Mouse (Mus musculus) midbrain, embryonic 15.5 days (tissue): ENCODE measurements around the gene Senp2. TPM values are rescaled to one million over a fixed set of nuclear protein-coding genes. Genes with fewer than 3 reads are reported as not detected.

Experiments used
- ATAC-seq: fragments of 200-750 bp; cut with Nextera tagmentation; replicated peaks from 2 replicates; pipeline ENCODE4 v1.8.0; 2017; ENCODE audit warnings: moderate TSS enrichment
- H3K27ac ChIP-seq: fragments of 300-500 bp; sonication (generic); 2 replicates; pipeline ENCODE4 v1.5.1; 2015; ENCODE audit warnings: mild to moderate bottlenecking, inconsistent platforms
- H3K27me3 ChIP-seq: fragments of 300-500 bp; sonication (generic); replicated peaks from 2 replicates; pipeline ENCODE4 v1.6.1; 2015; ENCODE audit warnings: inconsistent platforms
- H3K36me3 ChIP-seq: fragments of 300-500 bp; sonication (generic); replicated peaks from 2 replicates; pipeline ENCODE4 v1.6.1; 2015; ENCODE audit warnings: inconsistent platforms
- H3K4me1 ChIP-seq: fragments of 300-500 bp; sonication (generic); 2 replicates; pipeline ENCODE4 v1.6.1; 2015; ENCODE audit warnings: inconsistent platforms
- H3K4me2 ChIP-seq: fragments of 300-500 bp; sonication (generic); 2 replicates; pipeline ENCODE4 v1.6.1; 2015; ENCODE audit warnings: inconsistent platforms, mild to moderate bottlenecking, moderate library complexity
- H3K4me3 ChIP-seq: fragments of 300-500 bp; sonication (generic); 2 replicates; pipeline ENCODE4 v1.5.1; 2015; ENCODE audit warnings: mild to moderate bottlenecking, inconsistent platforms
- H3K9ac ChIP-seq: fragments of 300-500 bp; sonication (generic); 2 replicates; pipeline ENCODE4 v1.6.1; 2015; ENCODE audit warnings: mild to moderate bottlenecking, inconsistent platforms
- H3K9me3 ChIP-seq: fragments of 300-500 bp; sonication (generic); 2 replicates; pipeline ENCODE4 v1.6.1; 2016; ENCODE audit warnings: inconsistent platforms
- WGBS: fragments of 180-500 bp; shearing (Covaris S2); methylation state at CpG from one replicate; pipeline ENCODE4 v1.1.7; 2015; ENCODE audit warnings: mixed read lengths; 5-methylcytosine and 5-hydroxymethylcytosine counted together
- polyA plus RNA-seq: library from polyadenylated mRNA; unstranded; fragments of >200 nt; fragmentation: Nextera tagmentation; extraction: Ambion mirVana; gene quantifications from 2 replicates; pipeline ENCODE4 v1.2.1, GENCODE M21; 2015

Senp2 gene
- polyA plus RNA-seq, 1 experiment from 2014 or later, result 49.7 TPM

- Histone ChIP-seq H3K4me2 (no peak overlapping the region), H3K9ac (no peak overlapping the region), H3K27ac (no peak overlapping the region), H3K4me3 (no peak overlapping the region), H3K9me3 (no peaks in the 10 kb centered on the region), H3K36me3 (no peaks in the 10 kb centered on the region), H3K27me3 (no peaks in the 10 kb centered on the region; the same call in 1 of the 2 replicates), H3K4me1 (peaks cover 4% of the 10 kb centered on the region)
- WGBS, result 90% methylated on average over 2 of the region's 2 CpGs
- ATAC-seq, result no peak
Measured at GRCm38 (mm10) chr16:21991774-21992173, 17.5 kb upstream of the Senp2 start.

GRCm38 (mm10) chr16:21995304-21995703, 14.0 kb upstream of the Senp2 start, which contains the start of gene Liph:
TSS of gene Liph (minus strand) at chr16:21995663.
- Histone ChIP-seq H3K27me3 (no peaks in the 10 kb centered on the region; the same call in 1 of the 2 replicates), H3K36me3 (no peaks in the 10 kb centered on the region), H3K4me2 (peak within 1 kb of the TSS; percentile 52), H3K4me1 (peaks cover 4% of the 10 kb centered on the region), H3K9me3 (no peaks in the 10 kb centered on the region), H3K9ac (peak within 1 kb of the TSS; percentile 18; the same call in 1 of the 2 replicates), H3K27ac (no peak within 1 kb of the TSS), H3K4me3 (peak within 1 kb of the TSS; percentile 23; the same call in 1 of the 2 replicates)
- no peak for ATAC-seq
- 11% methylated on average over 16 of the region's 16 CpGs for WGBS

- H3K4me2 ChIP-seq, result no peak overlapping the region
- peaks cover 4% of the 10 kb centered on the region for H3K4me1 ChIP-seq
- no peaks in the 10 kb centered on the region for H3K9me3 ChIP-seq
- H3K27me3 ChIP-seq, result no peaks in the 10 kb centered on the region; the same call in 1 of the 2 replicates
- no peaks in the 10 kb centered on the region for H3K36me3 ChIP-seq
- WGBS, result 76% methylated on average over 4 of the region's 4 CpGs
- no peak overlapping the region for H3K9ac ChIP-seq
- H3K4me3 ChIP-seq, result no peak overlapping the region
- no peak overlapping the region for H3K27ac ChIP-seq
- no peak for ATAC-seq
Measured at GRCm38 (mm10) chr16:21996402-21996801, 12.9 kb upstream of the Senp2 start.

- H3K27me3 ChIP-seq, result no peaks in the 10 kb centered on the region; the same call in 1 of the 2 replicates
- H3K9me3 ChIP-seq, result no peaks in the 10 kb centered on the region
- H3K9ac ChIP-seq, result no peak overlapping the region
- H3K4me1 ChIP-seq, result peaks cover 4% of the 10 kb centered on the region
- no peak overlapping the region for H3K4me3 ChIP-seq
- ATAC-seq, result no peak
- 72% methylated on average over 5 of the region's 5 CpGs for WGBS
- no peaks in the 10 kb centered on the region for H3K36me3 ChIP-seq
- H3K27ac ChIP-seq, result no peak overlapping the region
- H3K4me2 ChIP-seq, result no peak overlapping the region
Measured at GRCm38 (mm10) chr16:21996881-21997641, 12.2 kb upstream of the Senp2 start.

- H3K4me2 ChIP-seq, result no peak overlapping the region
- peaks cover 4% of the 10 kb centered on the region for H3K4me1 ChIP-seq
- no peaks in the 10 kb centered on the region for H3K9me3 ChIP-seq
- H3K36me3 ChIP-seq, result no peaks in the 10 kb centered on the region
- H3K27ac ChIP-seq, result no peak overlapping the region
- 92% methylated on average over 5 of the region's 5 CpGs for WGBS
- H3K27me3 ChIP-seq, result no peaks in the 10 kb centered on the region; the same call in 1 of the 2 replicates
- no peak overlapping the region for H3K9ac ChIP-seq
- H3K4me3 ChIP-seq, result no peak overlapping the region
- ATAC-seq, result no peak
Measured at GRCm38 (mm10) chr16:21998061-21998460, 11.2 kb upstream of the Senp2 start.

- no peak for ATAC-seq
- no peaks in the 10 kb centered on the region for H3K36me3 ChIP-seq
- peaks cover 4% of the 10 kb centered on the region for H3K4me1 ChIP-seq
- H3K9ac ChIP-seq, result no peak overlapping the region
- no peak overlapping the region for H3K4me2 ChIP-seq
- no peaks in the 10 kb centered on the region for H3K9me3 ChIP-seq
- no peak overlapping the region for H3K27ac ChIP-seq
- 81% methylated on average over 4 of the region's 4 CpGs for WGBS
- H3K4me3 ChIP-seq, result no peak overlapping the region
- no peaks in the 10 kb centered on the region; the same call in 1 of the 2 replicates for H3K27me3 ChIP-seq
Measured at GRCm38 (mm10) chr16:21999941-22000690, 9.2 kb upstream of the Senp2 start.

- H3K27me3 ChIP-seq, result no peaks in the 10 kb centered on the region; the same call in 1 of the 2 replicates
- no peak overlapping the region for H3K27ac ChIP-seq
- H3K9ac ChIP-seq, result no peak overlapping the region
- no peak overlapping the region for H3K4me3 ChIP-seq
- H3K4me1 ChIP-seq, result no peaks in the 10 kb centered on the region
- H3K36me3 ChIP-seq, result no peaks in the 10 kb centered on the region
- no peaks in the 10 kb centered on the region for H3K9me3 ChIP-seq
- WGBS, result 70% methylated on average over 4 of the region's 4 CpGs
- ATAC-seq, result no peak
- no peak overlapping the region for H3K4me2 ChIP-seq
Measured at GRCm38 (mm10) chr16:22001172-22001571, 8.1 kb upstream of the Senp2 start.

GRCm38 (mm10) chr16:22001606-22002005, 7.7 kb upstream of the Senp2 start:
- WGBS, result 68% methylated on average over 3 of the region's 3 CpGs
- ATAC-seq, result no peak
- H3K9ac ChIP-seq, result no peak overlapping the region
- no peaks in the 10 kb centered on the region for H3K4me1 ChIP-seq
- H3K4me2 ChIP-seq, result no peak overlapping the region
- H3K9me3 ChIP-seq, result no peaks in the 10 kb centered on the region
- H3K4me3 ChIP-seq, result no peak overlapping the region
- no peak overlapping the region for H3K27ac ChIP-seq
- H3K36me3 ChIP-seq, result no peaks in the 10 kb centered on the region
- no peaks in the 10 kb centered on the region; the same call in 1 of the 2 replicates for H3K27me3 ChIP-seq

- Histone ChIP-seq H3K4me3 (peak overlapping the region; percentile 98), H3K9me3 (no peaks in the 10 kb centered on the region), H3K27ac (peak overlapping the region; percentile 88), H3K27me3 (no peaks in the 10 kb centered on the region), H3K9ac (peak overlapping the region; percentile 82), H3K4me1 (peaks cover 18% of the 10 kb centered on the region), H3K4me2 (peak overlapping the region; percentile 83), H3K36me3 (no peaks in the 10 kb centered on the region)
- peak; percentile 80 for ATAC-seq
- WGBS, result under 1% methylated on average over 44 of the region's 51 CpGs
Measured at GRCm38 (mm10) chr16:22009596-22009995, 312 bp downstream of the Senp2 start.

GRCm38 (mm10) chr16:22015569-22015968, 6.3 kb downstream of the Senp2 start:
- Histone ChIP-seq H3K4me2 (no peak overlapping the region), H3K36me3 (peaks cover 31% of the 10 kb centered on the region), H3K27me3 (no peaks in the 10 kb centered on the region), H3K27ac (no peak overlapping the region), H3K9ac (no peak overlapping the region), H3K4me3 (no peak overlapping the region), H3K9me3 (no peaks in the 10 kb centered on the region), H3K4me1 (peaks cover 8% of the 10 kb centered on the region)
- 95% methylated on average over 1 of the region's 1 CpGs for WGBS
- no peak for ATAC-seq

GRCm38 (mm10) chr16:22022122-22022521, 12.8 kb downstream of the Senp2 start:
- ATAC-seq, result no peak
- H3K36me3 ChIP-seq, result peaks cover 35% of the 10 kb centered on the region
- H3K4me1 ChIP-seq, result no peaks in the 10 kb centered on the region
- H3K27me3 ChIP-seq, result no peaks in the 10 kb centered on the region
- no peak overlapping the region for H3K4me2 ChIP-seq
- WGBS, result 94% methylated on average over 2 of the region's 2 CpGs
- no peak overlapping the region for H3K4me3 ChIP-seq
- H3K27ac ChIP-seq, result no peak overlapping the region
- 0 out of 2 replicates have a peak, but pooled peaks cover 2% of the 10 kb centered on the region for H3K9me3 ChIP-seq
- H3K9ac ChIP-seq, result no peak overlapping the region

- Histone ChIP-seq H3K36me3 (peaks cover 51% of the 10 kb centered on the region), H3K4me3 (no peak overlapping the region), H3K9ac (no peak overlapping the region), H3K9me3 (no peaks in the 10 kb centered on the region), H3K27me3 (no peaks in the 10 kb centered on the region), H3K4me1 (no peaks in the 10 kb centered on the region), H3K4me2 (no peak overlapping the region), H3K27ac (no peak overlapping the region)
- 98% methylated on average over 5 of the region's 5 CpGs for WGBS
- no peak for ATAC-seq
Measured at GRCm38 (mm10) chr16:22027474-22027873, 18.2 kb downstream of the Senp2 start.
